In genomic region chr7:143685359-143686067, GRCm38 (mm10) we compare ENCODE assay signal across 8 mouse cellular contexts. TPM values are rescaled to one million over a fixed set of nuclear protein-coding genes. Genes with fewer than 3 reads are reported as not detected.
DNase-seq lines count a peak whose midpoint lies in the region; ATAC-seq lines count a peak whose summit lies in the region.

Gene Tnfrsf23 (minus strand): TSS chr7:143685872.

- H3K9ac ChIP-seq in forebrain, embryonic 13.5 days, result peak within 1 kb of the TSS; percentile 30
- no peak within 1 kb of the TSS for H3K9ac ChIP-seq in liver, embryonic 16.5 days (ENCODE audit: low read depth, low read length)
- no peak within 1 kb of the TSS for H3K9ac ChIP-seq in neural tube, embryonic 12.5 days

- 5% methylated on average over 35 of the region's 35 CpGs for WGBS in forebrain, embryonic 13.5 days
- 1% methylated on average over 35 of the region's 35 CpGs for WGBS in large intestine, adult 2 months
- WGBS in liver, embryonic 16.5 days (ENCODE audit: insufficient replicate concordance), result 3% methylated on average over 35 of the region's 35 CpGs
- 4% methylated on average over 35 of the region's 35 CpGs for WGBS in neural tube, embryonic 12.5 days

- DNase-seq in CD4-positive, CD25-positive, alpha-beta regulatory T cell, adult 2 months (ENCODE audit: low read depth, low spot score), result peak; percentile 90
- DNase-seq in adrenal gland, postnatal 25 days, result peak; percentile 80
- peak; percentile 71 to 74 for DNase-seq in heart, postnatal 14 days
- DNase-seq in large intestine, adult 2 months (ENCODE audit: low read depth, low spot score), result peak; percentile 52
- DNase-seq in testis, postnatal 10 days (ENCODE audit: low spot score), result peak; percentile 74

- peaks cover 6% of the 10 kb centered on the region; the same call in 1 of the 2 replicates for H3K4me1 ChIP-seq in forebrain, embryonic 13.5 days
- no peaks in the 10 kb centered on the region for H3K4me1 ChIP-seq in liver, embryonic 16.5 days (ENCODE audit: control insufficient read depth, low read depth, low read length)
- H3K4me1 ChIP-seq in neural tube, embryonic 12.5 days, result peaks cover 4% of the 10 kb centered on the region; the same call in 1 of the 2 replicates

- peak; percentile 89 for ATAC-seq in forebrain, embryonic 13.5 days
- peak; percentile 80 for ATAC-seq in liver, embryonic 16.5 days (ENCODE audit: low read depth)
- ATAC-seq in neural tube, embryonic 12.5 days (ENCODE audit: low FRiP score, low read depth), result peak; percentile 41; the same call in 1 of the 2 replicates

- intact Hi-C loops in heart, postnatal 14 days (cut with DNase I), result loop anchor here (1.0 kb wide), 1 partner anchor 36 kb away; the partner anchor contains the start of gene Tnfrsf22

- H3K4me2 ChIP-seq in forebrain, embryonic 13.5 days, result peak within 1 kb of the TSS; percentile 75
- peak within 1 kb of the TSS; percentile 66 for H3K4me2 ChIP-seq in liver, embryonic 16.5 days (ENCODE audit: low read depth, low read length)
- H3K4me2 ChIP-seq in neural tube, embryonic 12.5 days (replicated peaks), result peak within 1 kb of the TSS; percentile 73

- H3K36me3 ChIP-seq in forebrain, embryonic 13.5 days (ENCODE audit: poor library complexity, severe bottlenecking), result peaks cover 28% of the 10 kb centered on the region
- no peaks in the 10 kb centered on the region for H3K36me3 ChIP-seq in liver, embryonic 16.5 days (ENCODE audit: control insufficient read depth, insufficient read depth)
- H3K36me3 ChIP-seq in neural tube, embryonic 12.5 days, result peaks cover 22% of the 10 kb centered on the region; the same call in 1 of the 2 replicates

- no peaks in the 10 kb centered on the region for H3K9me3 ChIP-seq in forebrain, embryonic 13.5 days (replicated peaks)
- H3K9me3 ChIP-seq in liver, embryonic 16.5 days (replicated peaks; ENCODE audit: control insufficient read depth, low read length), result no peaks in the 10 kb centered on the region
- no peaks in the 10 kb centered on the region for H3K9me3 ChIP-seq in neural tube, embryonic 12.5 days

- peaks cover 16% of the 10 kb centered on the region; the same call in 1 of the 2 replicates for H3K27me3 ChIP-seq in forebrain, embryonic 13.5 days
- peaks cover 3% of the 10 kb centered on the region; the same call in 1 of the 2 replicates for H3K27me3 ChIP-seq in liver, embryonic 16.5 days (ENCODE audit: control insufficient read depth, insufficient read depth, low read depth, low read length)
- H3K27me3 ChIP-seq in neural tube, embryonic 12.5 days (replicated peaks), result no peaks in the 10 kb centered on the region

- H3K27ac ChIP-seq in forebrain, embryonic 13.5 days, result no peak within 1 kb of the TSS
- no peak within 1 kb of the TSS for H3K27ac ChIP-seq in liver, embryonic 16.5 days (ENCODE audit: low read length)
- no peak within 1 kb of the TSS for H3K27ac ChIP-seq in neural tube, embryonic 12.5 days

- H3K4me3 ChIP-seq in forebrain, embryonic 13.5 days, result peak within 1 kb of the TSS; percentile 36
- H3K4me3 ChIP-seq in liver, embryonic 16.5 days (ENCODE audit: low read depth, low read length), result peak within 1 kb of the TSS; percentile 54
- peak within 1 kb of the TSS; percentile 27 for H3K4me3 ChIP-seq in neural tube, embryonic 12.5 days

RNA-seq across cellular contexts. Expression of gene Tnfrsf23, which starts in this region (rescaled TPM):
- 1.4 and 2.7 TPM in 2 replicates for total RNA-seq in adrenal gland, postnatal 25 days (2021)
- 0.61 and 0.73 TPM in 2 replicates for polyA plus RNA-seq in forebrain, embryonic 13.5 days (2015; fragmentation: Nextera tagmentation; extraction: Ambion mirVana)
- total RNA-seq in heart, postnatal 14 days (2021), result 1 to 10 TPM; 1.4 to 1.5 TPM
- polyA plus RNA-seq in large intestine, adult 2 months (2012; rRNA removed), result 1.1 and 2.5 TPM in 2 replicates
- polyA plus RNA-seq in liver, embryonic 16.5 days (2015; fragmentation: Nextera tagmentation; extraction: Ambion mirVana), result 0.35 and 0.55 TPM in 2 replicates
- 0.48 and 0.72 TPM in 2 replicates for polyA plus RNA-seq in neural tube, embryonic 12.5 days (2016; fragmentation: Nextera tagmentation; extraction: Ambion mirVana)

Comparison
In these comparisons a context has a peak if more than half of its experiments do, and no peak if none do; other contexts are left out.
1. Peak in ATAC-seq, H3K4me3 ChIP-seq, H3K9ac ChIP-seq and H3K4me2 ChIP-seq in forebrain, embryonic 13.5 days; RNA of the gene not detected or under 1 TPM.
2. Peak in ATAC-seq, H3K4me3 ChIP-seq and H3K4me2 ChIP-seq in liver, embryonic 16.5 days; RNA of the gene not detected or under 1 TPM.
3. Peak in ATAC-seq, H3K4me3 ChIP-seq and H3K4me2 ChIP-seq in neural tube, embryonic 12.5 days; RNA of the gene not detected or under 1 TPM.